Mouse (Mus musculus): ENCODE data around the gene Gnpda2. TPM values are rescaled to one million over a fixed set of nuclear protein-coding genes. Genes with fewer than 3 reads are reported as not detected.

The Gnpda2 gene
- total and polyA plus RNA-seq, 3 experiments: 6.3 to 16.8 (median 6.6) TPM

DNA sequence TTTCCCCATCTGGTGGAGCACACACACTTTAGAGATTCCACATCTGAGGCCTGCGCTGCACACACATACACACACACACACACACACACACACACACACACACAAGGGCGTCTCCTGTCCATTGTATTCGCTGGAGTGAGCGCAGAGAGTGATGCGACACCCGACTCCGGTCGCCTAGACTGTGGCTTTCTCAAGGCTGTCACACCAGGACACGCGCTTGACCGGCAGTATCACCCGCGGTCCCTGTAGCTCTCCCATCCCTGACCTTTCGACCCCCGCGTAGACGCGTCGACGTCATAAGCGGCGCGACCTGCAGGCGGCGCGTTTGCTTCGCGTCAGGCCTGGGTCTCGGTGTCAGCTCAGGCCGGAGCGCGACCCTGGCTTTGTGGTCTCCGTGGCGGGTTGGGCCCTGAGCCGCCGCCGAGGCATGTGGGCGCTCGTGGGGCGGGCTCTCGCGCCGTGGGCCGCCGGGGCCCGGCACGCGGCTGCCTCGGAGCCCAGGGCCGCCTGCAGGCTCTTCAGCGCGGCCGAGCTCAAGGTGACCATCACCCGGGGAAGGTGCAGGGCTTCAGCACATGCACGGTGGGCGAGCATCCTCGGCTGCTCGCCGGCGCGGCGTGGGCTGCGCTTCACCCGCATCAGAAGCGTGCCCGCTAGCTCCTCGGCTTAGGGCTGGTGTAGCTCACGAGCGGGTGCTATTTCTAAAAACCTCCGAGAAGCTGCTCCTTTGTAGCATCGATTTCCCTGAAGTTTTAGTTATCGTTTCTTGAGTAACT, 35.3 kb downstream of the Gnpda2 start, which contains the start of gene Guf1 (continued):
- TF ChIP-seq MYC (IDR thresholded peaks at IDR 0.05; ENCODE audit: low read depth, low read length) (0 out of 2 replicates have a peak, but pooled peaks have one; percentile 24), KAT2A (IDR thresholded peaks at IDR 0.05; ENCODE audit: insufficient replicate concordance, low read length) (peak; percentile 79; the same call in 1 of the 2 replicates), GABPA (IDR thresholded peaks at IDR 0.05; ENCODE audit: insufficient replicate concordance, low read depth, low read length) (peak; percentile 8; the same call in 1 of the 2 replicates), NELFE (IDR thresholded peaks at IDR 0.05; ENCODE audit: low read depth, low read length) (peak; percentile 78), TBP (conservative IDR thresholded peaks at IDR 0.05; ENCODE audit: low read depth, low read length) (peak; percentile 75), ZC3H11A (IDR thresholded peaks at IDR 0.05; ENCODE audit: low read depth, low read length) (no peak), ETS1 (conservative IDR thresholded peaks at IDR 0.05; ENCODE audit: low read depth, low read length) (no peak; the same call in 1 of the 2 replicates), UBTF (IDR thresholded peaks at IDR 0.05; ENCODE audit: low read depth, low read length) (0 out of 2 replicates have a peak, but pooled peaks have one; percentile 48), MAX (IDR thresholded peaks at IDR 0.05; ENCODE audit: low read length) (peak; percentile 61; the same call in 1 of the 2 replicates), BHLHE40 (IDR thresholded peaks at IDR 0.05; ENCODE audit: low read depth, low read length) (0 out of 2 replicates have a peak, but pooled peaks have one; percentile 9), MAFK (IDR thresholded peaks at IDR 0.05; ENCODE audit: insufficient replicate concordance, low read length) (no peak), USF1 (IDR thresholded peaks at IDR 0.05; ENCODE audit: low read depth, low read length) (no peak), E2F4 (IDR thresholded peaks at IDR 0.05; ENCODE audit: insufficient replicate concordance, low read depth, low read length) (no peak), ZKSCAN1 (IDR thresholded peaks at IDR 0.05; ENCODE audit: borderline replicate concordance, low read depth, low read length) (no peak; the same call in 1 of the 2 replicates), CHD2 (IDR thresholded peaks at IDR 0.05; ENCODE audit: low read length) (peak; percentile 85)

DNA sequence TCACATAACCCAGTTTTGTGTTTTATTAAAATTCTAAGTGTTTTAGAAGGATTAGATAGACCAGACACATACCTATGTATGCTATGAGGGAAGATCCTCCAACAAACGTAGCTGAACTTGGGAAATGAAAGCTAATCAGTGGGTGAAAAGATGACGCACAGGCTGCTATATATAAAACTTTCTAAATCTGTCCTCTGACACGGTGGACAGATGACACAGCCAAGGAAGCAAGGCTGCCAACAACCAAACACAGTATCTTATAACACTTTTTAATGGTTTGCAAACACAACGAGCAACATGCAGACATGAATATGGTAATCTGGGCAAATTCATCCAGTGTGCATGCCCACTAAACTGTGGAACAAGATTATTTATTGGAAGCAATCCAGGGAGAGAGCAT, 49.7 kb downstream of the Gnpda2 start, which contains the start of gene Yipf7:
TSS of gene Yipf7 (minus strand) at position 160 of the 400 bp plus-strand sequence.
- dilution Hi-C loops (cut with MboI; ENCODE audit: extremely low pct_ligation_motif_present, extremely low pct_unique_long_range_greater_than_20kb, low sequenced_read_pairs): no loop called here
- Histone ChIP-seq H3K4me3 (replicated peaks in 1 of 3; ENCODE audit: low read depth in 2 of 3, low read length in 2 of 3, poor library complexity in 1 of 3) (no peak within 1 kb of the TSS), H3K27ac (ENCODE audit: insufficient read depth, low read depth) (no peak within 1 kb of the TSS), H3K79me2 (replicated peaks; ENCODE audit: control insufficient read depth, extremely low read depth, insufficient read depth, poor library complexity, severe bottlenecking) (no peaks in the 10 kb centered on the region), H3K4me1 (ENCODE audit: control insufficient read depth in 1 of 2, insufficient read depth in 2 of 2) (no peaks in the 10 kb centered on the region), H3K9ac (ENCODE audit: insufficient read depth, low read depth) (no peak within 1 kb of the TSS), H3K9me3 (replicated peaks; ENCODE audit: low read length) (no peaks in the 10 kb centered on the region), H3K4me2 (ENCODE audit: insufficient read depth, low read depth, poor library complexity, severe bottlenecking) (peak within 1 kb of the TSS; percentile 50; the same call in 1 of the 2 replicates), H3K36me3 (replicated peaks in 1 of 2; ENCODE audit: control insufficient read depth in 1 of 2, insufficient read depth in 1 of 2, low read length in 1 of 2) (no peaks in the 10 kb centered on the region), H3K27me3 (replicated peaks) (no peaks in the 10 kb centered on the region)
- in situ Hi-C loops (cut with MboI; ENCODE audit: low pct_ligation_motif_present, low pct_unique_long_range_greater_than_20kb, low sequenced_read_pairs): no loop called here
- no peak for DNase-seq (ENCODE audit: extremely low read depth)
- TF ChIP-seq MEF2A (IDR thresholded peaks at IDR 0.05; ENCODE audit: borderline replicate concordance, low read depth, low read length) (peak; percentile 50; the same call in 1 of the 2 replicates), ETS1 (conservative IDR thresholded peaks at IDR 0.05; ENCODE audit: low read depth, low read length) (no peak)

Data from CH12.LX (cell line).